Mouse (Mus musculus) common myeloid progenitor, adult 5-6 weeks (primary cell): ENCODE results near the gene Tmem217. TPM values are rescaled to one million over a fixed set of nuclear protein-coding genes. Genes with fewer than 3 reads are reported as not detected.
"Not testable (repeated sequence)": the region's sequence is repeated elsewhere in the genome, so short reads cannot be mapped to it uniquely, and the experiment has no call there.

ENCODE experiments used
- ATAC-seq: replicated peaks from 2 replicates; pipeline ENCODE4 v1.8.0; 2016; ENCODE audit warnings: low read depth, mild to moderate bottlenecking, moderate TSS enrichment, inconsistent platforms; ENCODE audit not compliant: poor library complexity, severe bottlenecking
- total RNA-seq: library from RNA; stranded (forward); fragments of 200-1000, 187-1606 nt; gene quantifications from 2 replicates; pipeline ENCODE4 v1.2.3, GENCODE M21; 2017

Gene Tmem217
- total RNA-seq, 1 experiment from 2014 or later, result 0.05 TPM

- ATAC-seq, result peak; percentile 17; the same call in 1 of the 2 replicates
These were observed 43.1 kb downstream of the Tmem217 start for GRCm38 (mm10) chr17:29508927-29509608.

GRCm38 (mm10) chr17:29503700-29504099 is 48.5 kb downstream of the Tmem217 start:
- ATAC-seq, result no peak

GRCm38 (mm10) chr17:29502669-29503665 is 49.2 kb downstream of the Tmem217 start:
- 0 out of 2 replicates have a peak, but pooled peaks have one; percentile 7 for ATAC-seq

GRCm38 (mm10) chr17:29502005-29502668 is 50.0 kb downstream of the Tmem217 start:
- no peak for ATAC-seq

GRCm38 (mm10) chr17:29500802-29501469 is 51.2 kb downstream of the Tmem217 start:
- ATAC-seq, result peak; percentile 57

GRCm38 (mm10) chr17:29500243-29500740 is 51.9 kb downstream of the Tmem217 start:
- no peak for ATAC-seq

GRCm38 (mm10) chr17:29499511-29499910 is 52.7 kb downstream of the Tmem217 start:
- no peak for ATAC-seq

- ATAC-seq, result not testable (repeated sequence)
These were observed 53.2 kb downstream of the Tmem217 start for GRCm38 (mm10) chr17:29498952-29499351.

GRCm38 (mm10) chr17:29498028-29498427 is 54.2 kb downstream of the Tmem217 start:
- peak; percentile 72 for ATAC-seq

GRCm38 (mm10) chr17:29497481-29497880 is 54.7 kb downstream of the Tmem217 start:
- not testable (repeated sequence) for ATAC-seq

GRCm38 (mm10) chr17:29497071-29497354 is 55.2 kb downstream of the Tmem217 start:
- ATAC-seq, result no peak

- ATAC-seq, result no peak
These were observed 55.7 kb downstream of the Tmem217 start for GRCm38 (mm10) chr17:29496211-29497070.

- no peak for ATAC-seq
These were observed 57.5 kb downstream of the Tmem217 start for GRCm38 (mm10) chr17:29494732-29495076.

- ATAC-seq, result no peak
These were observed 58.0 kb downstream of the Tmem217 start for GRCm38 (mm10) chr17:29494062-29494731.

- no peak for ATAC-seq
These were observed 58.7 kb downstream of the Tmem217 start for GRCm38 (mm10) chr17:29493461-29493980.

GRCm38 (mm10) chr17:29492269-29493191 is 59.7 kb downstream of the Tmem217 start:
- ATAC-seq, result peak; percentile 30

GRCm38 (mm10) chr17:29491591-29492268 is 60.5 kb downstream of the Tmem217 start:
- no peak for ATAC-seq
